Mouse (Mus musculus) megakaryocyte-erythroid progenitor cell, adult 5-6 weeks (primary cell): ENCODE results near the gene Jund. TPM values are rescaled to one million over a fixed set of nuclear protein-coding genes. Genes with fewer than 3 reads are reported as not detected.

Experiments
- ATAC-seq: replicated peaks from 2 replicates; pipeline ENCODE4 v1.8.0; 2016; ENCODE audit warnings: mild to moderate bottlenecking, inconsistent platforms; ENCODE audit not compliant: severe bottlenecking, poor library complexity, low FRiP score, low TSS enrichment
- total RNA-seq, 2 experiments: library from RNA; stranded (forward) in 1 of 2; stranded (reverse) in 1 of 2; fragments of 200-1000, 215-1000 nt in 1 of 2; fragments of >200 nt in 1 of 2; fragmentation: Nextera tagmentation in 1 of 2; gene quantifications; 2 replicates each; pipeline ENCODE4 v1.2.3; 2014 to 2017

Jund gene
- total RNA-seq, 2 experiments from 2014 or later, result 18.8 to 48.7 TPM

DNA sequence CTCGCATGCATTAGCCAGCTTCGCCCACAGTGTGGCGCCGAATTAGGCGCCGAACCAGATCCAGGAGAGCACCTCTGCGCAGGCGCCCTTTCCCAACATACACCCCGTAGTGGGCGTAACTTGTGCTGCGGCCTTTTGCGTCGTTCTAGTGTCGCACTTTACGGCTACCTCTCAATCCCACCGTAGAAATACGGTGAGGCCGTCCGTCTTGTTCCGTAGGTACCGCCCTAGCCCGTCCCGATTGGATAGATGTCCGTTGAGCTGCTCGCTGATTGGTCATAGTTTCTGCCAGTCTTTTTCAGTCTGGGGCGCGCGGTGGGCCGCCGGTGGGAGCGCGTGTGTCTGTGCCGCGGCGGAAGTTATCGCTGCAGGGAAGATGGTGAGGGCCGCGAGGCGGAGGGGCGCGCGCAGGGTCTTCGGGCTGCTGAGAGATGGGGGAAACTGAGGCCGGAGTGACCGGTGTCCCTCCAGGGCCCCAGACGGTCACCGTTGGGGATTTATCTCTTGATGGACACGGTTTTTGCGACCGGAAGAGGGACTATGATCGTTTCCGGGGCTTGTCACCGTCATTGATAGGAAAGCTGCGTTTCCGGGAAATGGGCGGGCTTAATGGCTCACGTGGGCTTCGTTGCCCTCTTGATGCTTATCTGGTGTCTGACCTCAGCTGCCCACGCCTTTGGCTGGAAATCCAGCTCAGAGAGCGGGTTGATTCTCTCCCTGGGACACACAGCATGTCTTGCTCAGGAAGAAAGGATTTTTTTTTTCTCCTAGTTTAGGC, 25.5 kb upstream of the Jund start, which contains the start of gene Lsm4:
TSS of gene Lsm4 (plus strand) at position 170 of the 778 bp plus-strand sequence.
- ATAC-seq, result peak; percentile 91

DNA sequence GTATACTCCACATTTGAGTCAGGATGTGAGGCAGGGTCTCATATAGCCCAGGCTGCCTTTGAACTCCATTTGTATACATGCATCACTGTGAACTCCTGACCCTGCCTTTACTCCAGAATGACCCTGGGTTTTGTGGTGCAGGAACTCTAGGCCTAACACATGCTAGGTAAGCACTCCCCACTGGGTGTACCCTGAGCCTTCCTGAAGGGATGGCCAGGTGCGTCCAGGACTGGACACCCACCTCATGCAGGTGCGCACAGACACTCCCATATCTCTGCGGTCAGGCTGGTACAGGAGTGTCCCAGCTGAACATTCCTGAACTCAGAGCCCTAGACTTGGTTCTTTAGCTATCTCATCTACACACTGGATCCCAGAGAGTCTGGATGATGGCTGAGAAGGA, 24.6 kb upstream of the Jund start:
- ATAC-seq, result no peak

DNA sequence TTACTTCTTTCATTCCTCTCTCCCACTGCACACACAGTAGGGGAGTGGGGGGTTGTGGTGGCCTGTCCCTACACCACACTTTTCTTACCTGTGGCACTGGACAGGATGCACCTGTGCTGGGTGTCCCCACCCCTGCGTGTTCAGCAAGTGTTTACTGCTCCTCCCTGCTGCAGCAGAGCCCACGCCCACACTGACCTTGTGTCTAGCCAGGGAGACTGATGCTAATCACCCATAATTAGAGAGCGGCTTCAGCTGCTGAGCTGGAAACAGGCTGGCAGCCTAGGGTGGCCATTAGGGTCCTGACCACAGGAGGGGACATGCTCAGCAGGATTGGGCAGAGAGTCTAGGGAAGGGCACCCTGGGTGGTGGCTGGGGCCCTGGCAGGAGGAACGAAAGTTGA, 24.0 kb upstream of the Jund start:
- ATAC-seq, result no peak

- no peak for ATAC-seq
Measured at GRCm38 (mm10) chr8:70675336-70675735, 23.4 kb upstream of the Jund start.

DNA sequence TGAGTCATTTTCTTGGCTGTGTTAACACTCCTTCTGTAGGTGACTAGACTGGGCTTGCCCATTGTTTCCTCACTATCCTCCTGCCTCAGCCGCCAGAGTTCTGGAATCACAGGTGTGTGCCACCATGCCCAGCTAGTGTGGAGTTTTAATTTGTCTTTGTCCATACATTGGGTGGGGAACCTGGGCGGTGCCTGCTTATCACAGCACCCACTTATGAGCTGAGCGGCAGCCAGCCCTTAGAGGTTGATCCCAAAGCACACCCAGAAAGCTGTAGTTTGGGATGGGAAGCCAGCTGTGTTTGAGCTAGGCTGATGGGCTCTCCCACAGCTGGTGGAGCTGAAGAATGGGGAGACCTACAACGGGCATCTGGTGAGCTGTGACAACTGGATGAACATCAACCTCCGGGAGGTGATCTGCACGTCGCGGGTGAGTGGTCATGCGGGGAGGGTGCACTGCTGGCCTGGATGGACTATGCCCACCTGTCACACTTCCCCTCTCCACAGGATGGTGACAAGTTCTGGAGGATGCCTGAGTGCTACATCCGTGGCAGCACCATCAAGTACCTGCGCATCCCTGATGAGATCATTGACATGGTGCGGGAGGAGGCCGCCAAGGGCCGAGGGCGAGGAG, 21.2 kb upstream of the Jund start:
- ATAC-seq, result no peak

GRCm38 (mm10) chr8:70678679-70679078, 20.1 kb upstream of the Jund start:
- no peak for ATAC-seq

DNA sequence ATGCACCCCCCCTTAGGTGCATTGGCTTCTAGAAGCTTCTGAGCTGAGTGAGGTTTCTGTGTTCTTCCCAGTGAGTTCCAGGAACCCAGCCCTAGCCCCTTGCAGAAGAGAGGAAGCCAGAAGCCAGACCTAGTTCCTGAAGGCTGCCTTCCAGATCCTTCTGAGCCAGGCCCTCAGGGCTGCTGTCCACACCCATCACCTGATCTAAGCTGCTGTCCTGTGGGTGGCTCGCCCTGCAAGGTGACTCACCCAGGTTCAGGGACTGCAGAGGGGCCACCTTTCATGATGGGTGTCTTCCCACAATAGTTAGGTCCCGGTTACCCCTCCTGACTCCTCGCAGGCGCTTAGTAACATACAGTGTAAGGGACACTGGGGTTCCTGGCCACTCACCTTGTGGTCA, 19.3 kb upstream of the Jund start:
- no peak for ATAC-seq

- no peak for ATAC-seq
Measured at GRCm38 (mm10) chr8:70680039-70680438, 18.7 kb upstream of the Jund start.

DNA sequence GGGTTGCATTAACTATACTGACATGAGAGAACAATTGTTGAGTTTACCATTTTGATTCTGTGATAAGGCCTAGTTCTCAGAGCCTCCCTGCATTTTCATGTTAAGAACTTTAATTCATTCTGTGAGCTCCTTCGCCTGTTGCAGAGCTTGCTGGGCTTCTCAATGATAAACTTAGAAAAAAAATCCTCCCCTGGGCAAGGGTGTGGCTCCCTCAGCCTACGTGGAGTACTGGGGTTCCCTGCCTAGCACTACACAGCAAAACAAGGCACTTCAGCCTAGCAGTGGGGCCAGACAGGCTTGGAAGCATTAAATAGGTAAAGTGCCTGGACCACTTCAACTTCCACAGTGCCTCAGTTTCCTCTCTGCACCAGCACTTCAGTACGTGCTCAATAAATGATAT, 17.3 kb upstream of the Jund start:
- no peak for ATAC-seq

DNA sequence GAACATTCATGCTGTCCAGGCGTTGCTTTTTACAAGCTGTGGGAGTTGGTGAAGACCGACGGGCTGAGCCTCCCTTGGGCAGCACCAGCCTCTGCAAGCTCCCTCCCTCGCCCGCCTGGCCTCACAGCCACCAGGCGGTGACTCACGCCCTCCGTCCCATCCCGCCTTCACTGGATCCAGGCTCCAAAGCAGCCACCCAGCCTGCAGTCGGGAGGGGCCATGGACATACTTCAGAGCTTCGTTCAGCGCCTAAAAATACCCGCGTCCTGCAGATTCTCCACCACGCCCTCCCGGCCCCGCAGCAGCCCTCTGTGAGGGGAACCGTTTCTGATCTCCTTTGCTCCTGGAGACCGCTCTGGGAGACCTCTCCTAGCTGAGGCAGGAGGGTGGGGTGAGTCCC, 16.6 kb upstream of the Jund start:
- no peak for ATAC-seq

- no peak for ATAC-seq
Measured at GRCm38 (mm10) chr8:70682692-70683091, 16.1 kb upstream of the Jund start.

DNA sequence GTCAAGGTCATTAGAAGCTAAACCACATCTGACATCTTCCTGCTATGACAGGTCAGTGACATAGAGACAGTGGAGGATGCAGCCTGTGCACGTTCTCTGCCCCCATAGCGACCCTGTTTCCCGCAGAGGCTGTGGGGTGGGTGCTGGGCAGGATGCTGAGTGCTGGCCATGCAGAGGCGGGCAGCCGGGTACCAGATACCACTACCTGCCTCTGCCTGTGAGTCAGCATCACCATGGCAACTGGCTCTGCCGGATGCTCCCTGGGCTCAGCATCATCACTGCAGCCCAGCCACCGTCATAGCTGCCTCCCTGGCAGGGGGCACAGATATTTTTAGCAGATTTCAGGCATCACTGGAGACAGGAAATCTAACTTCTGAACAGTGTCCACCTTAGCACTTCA, 14.5 kb upstream of the Jund start:
- no peak for ATAC-seq

DNA sequence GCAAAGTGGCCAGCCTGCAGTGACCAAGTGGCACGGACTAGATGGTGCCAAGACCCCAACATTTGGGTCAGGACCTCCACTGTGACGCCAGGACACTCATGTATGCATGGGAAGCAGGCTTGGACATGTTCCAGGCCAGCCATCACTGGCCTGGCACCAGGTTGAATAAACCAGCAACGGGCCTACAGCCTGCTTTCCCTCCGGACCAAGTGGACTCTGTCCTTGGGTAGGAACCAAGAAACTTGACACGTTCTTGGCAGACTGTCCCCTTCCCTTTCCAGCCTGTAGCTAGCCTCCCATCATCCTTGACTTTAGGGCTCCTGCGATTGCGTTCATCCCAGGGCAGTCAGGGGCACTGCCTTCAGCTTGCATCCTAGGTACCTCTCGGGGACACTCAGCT, 11.2 kb upstream of the Jund start:
- ATAC-seq, result no peak

DNA sequence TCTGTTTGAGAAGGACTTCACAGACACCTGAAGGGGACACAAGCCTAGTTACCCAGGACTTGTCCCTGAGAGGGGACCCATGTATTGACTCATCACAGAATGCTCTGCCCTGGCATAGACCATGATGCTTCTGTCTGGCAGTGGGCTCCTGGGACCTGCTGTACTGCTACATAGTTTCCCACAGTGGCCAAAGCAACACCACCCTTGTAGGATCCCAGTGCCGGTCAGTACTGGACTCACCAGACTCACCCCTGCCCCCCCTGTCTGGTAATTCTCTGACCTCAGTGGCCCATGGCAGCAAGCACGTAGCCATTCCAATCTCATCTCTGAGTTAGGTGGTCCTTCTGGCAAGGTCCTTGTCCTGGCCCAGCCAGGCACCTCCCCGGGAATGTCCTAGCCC, 10.6 kb upstream of the Jund start:
- ATAC-seq, result no peak

DNA sequence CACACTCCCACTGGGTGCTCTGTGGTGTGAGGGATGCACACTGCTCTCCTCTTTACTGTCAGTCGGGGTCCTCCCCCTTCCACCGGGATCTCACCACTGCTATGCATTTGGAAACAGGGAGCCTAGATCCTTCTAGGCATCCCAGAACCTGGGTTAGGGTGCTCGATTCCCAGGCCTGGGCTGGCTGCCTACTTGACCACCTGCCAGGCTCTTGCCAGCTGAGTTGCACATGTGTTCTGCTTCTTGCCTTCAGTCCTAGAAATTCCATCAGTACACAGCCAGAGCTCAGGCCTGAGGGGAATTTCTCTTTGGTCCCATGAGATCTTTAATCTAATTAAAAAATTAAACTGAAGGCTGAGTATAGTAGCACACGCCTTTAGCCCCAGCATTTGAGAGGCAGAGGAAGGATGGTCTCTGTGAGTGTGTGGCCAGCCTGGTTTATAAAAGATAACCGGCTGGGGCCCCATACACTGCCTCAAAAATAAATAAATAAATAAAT, 8.8 kb upstream of the Jund start:
- no peak for ATAC-seq

DNA sequence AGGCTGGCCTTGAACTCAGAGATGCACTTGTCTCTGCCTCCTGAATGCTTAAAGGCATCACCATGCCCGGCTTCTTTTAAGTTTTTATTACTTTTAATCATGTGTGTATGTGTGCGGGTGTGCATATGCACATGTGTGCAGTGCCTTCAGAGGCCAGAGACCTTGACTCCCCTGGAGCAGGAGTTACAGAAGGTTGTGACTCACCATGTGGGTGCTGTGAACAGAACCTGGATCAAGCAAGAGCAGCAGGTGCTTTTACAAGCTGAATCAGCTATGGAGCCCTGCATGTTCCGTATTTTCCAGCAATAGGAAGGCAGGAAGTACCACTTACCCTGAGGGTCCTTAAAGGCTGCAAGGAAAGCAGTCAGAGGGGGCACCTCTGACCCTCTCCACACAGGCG, 7.5 kb upstream of the Jund start:
- no peak for ATAC-seq

- no peak for ATAC-seq
Measured at GRCm38 (mm10) chr8:70691727-70692231, 7.0 kb upstream of the Jund start.

- no peak for ATAC-seq
Measured at GRCm38 (mm10) chr8:70693636-70694035, 5.1 kb upstream of the Jund start.

DNA sequence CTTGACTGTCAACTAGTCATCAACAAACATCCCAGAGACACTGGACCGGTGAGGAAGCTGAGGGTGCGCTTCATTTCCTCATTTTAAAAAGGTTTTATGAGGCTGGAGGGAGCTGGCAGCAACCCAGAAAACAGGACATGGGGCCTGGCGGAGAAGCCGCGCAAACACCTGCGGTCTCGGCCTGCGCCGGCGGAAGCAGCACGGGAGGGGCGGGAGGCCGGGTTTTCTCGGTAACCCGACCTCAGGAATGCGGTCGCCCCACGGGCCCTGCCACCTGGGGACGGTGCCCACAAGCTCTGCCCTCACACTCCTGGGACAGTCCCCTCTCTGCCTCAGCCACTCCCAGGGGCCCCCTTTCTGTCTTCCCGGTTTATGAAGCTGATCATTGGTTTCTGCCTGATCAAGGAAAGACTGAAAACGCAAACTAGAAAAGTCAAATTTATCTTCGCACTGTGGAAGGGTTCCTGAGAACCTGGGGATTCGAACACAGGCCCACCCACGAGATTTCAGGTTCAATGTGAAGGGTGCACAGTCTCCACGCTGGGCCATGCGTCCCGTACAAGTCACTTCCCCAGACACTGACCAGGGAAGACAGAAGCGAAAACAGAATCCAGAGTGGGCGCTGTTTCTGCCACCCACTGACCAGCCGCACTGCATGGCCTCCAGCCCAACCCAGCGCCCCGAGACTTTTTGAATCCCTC, 3.3 kb upstream of the Jund start:
- no peak for ATAC-seq
